Mouse (Mus musculus): ENCODE results near the gene Amh. TPM values are rescaled to one million over a fixed set of nuclear protein-coding genes. Genes with fewer than 3 reads are reported as not detected.
"Not testable (repeated sequence)": the region's sequence is repeated elsewhere in the genome, so short reads cannot be mapped to it uniquely, and the experiment has no call there.

The Amh gene
- polyA plus RNA-seq, 1 experiment from 2014 or later, result not detected

DNA sequence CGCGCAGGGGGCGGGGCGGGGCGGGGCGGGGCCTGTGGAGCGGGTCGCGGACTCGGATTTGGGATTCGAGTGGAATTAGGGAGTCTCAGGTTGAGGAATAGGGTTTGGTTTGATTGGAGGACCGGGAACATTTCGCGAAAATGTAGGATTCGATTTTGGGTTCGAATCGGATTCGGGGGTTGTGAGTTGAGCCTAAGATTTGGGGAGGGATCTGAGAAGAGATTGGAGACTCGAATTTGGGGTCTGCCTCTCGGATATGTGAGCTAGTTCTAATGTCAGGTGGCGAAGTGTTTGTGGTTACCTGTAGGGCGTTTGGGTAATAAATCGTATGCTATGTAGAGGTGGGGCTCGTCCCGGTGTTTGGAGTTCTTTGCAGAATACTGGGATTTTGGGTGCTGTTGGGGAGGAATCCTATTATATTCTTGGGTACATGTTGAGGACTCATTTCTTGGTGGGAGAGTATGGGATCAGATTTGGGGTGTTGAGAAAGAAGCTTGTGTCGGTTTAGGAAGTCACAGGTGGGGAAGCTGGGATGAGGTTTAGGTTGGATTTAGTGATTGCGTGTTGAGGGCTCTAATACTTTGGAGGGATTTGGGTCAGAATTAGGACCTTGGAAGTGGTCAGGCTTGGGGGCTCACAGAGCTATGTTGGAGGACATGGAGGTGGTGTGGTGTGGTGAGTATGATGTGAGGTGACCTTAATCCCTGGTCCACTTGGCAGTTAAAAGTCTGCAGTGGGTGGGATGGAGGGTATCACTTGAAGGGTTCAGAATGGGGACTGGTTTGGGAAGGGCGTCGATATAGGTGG is 22.2 kb downstream of the Amh start:
- Histone ChIP-seq H3K4me1 (replicated peaks; ENCODE audit: control insufficient read depth, insufficient read depth, low read length) (peaks cover 7% of the 10 kb centered on the region; the same call in 1 of the 2 replicates), H3K27ac (ENCODE audit: low read depth, low read length) (peak overlapping the region; percentile 87), H3K27me3 (replicated peaks; ENCODE audit: control insufficient read depth, insufficient read depth, low read length) (no peaks in the 10 kb centered on the region), H3K9ac (ENCODE audit: low read depth, low read length) (peak overlapping the region; percentile 71), H3K36me3 (ENCODE audit: control insufficient read depth, insufficient read depth) (peaks cover 18% of the 10 kb centered on the region), H3K4me2 (replicated peaks; ENCODE audit: low read depth) (peak overlapping the region; percentile 94), H3K9me3 (ENCODE audit: control insufficient read depth) (no peaks in the 10 kb centered on the region), H3K4me3 (ENCODE audit: low read depth, low read length) (peak overlapping the region; percentile 62)
- WGBS, result 4% methylated on average over 29 of the region's 29 CpGs
- no peak for TF ChIP-seq CTCF (IDR thresholded peaks at IDR 0.05; ENCODE audit: low read depth)
- no peak for ATAC-seq

DNA sequence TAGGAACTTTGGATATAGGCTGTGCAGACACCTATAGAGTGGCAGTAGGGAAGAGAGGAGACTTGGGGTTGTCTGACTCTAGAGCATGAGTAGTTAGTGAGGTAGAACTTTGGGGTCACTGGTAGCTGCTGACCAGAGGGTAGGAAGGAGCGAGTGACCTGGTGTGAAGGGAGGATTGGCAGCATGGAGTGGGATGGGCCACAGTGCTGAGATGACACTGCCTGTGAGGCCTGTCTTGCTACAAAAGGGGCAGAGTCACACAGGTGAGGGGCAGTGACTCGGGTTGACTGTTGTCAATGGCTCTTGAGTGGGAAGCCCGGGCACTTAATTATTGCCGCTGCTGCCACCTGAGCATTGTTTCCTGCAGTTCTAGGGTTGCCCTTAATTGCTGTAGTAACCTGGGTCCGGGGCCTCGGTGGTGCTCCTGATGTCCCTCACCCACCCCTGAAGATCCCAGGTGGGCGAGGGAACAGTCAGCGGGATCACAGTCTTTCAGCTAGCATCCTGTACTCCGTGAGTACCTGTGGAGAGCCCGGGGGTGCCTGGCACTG is 22.9 kb downstream of the Amh start:
- H3K4me2 ChIP-seq (replicated peaks; ENCODE audit: low read depth), result peak overlapping the region; percentile 94
- H3K9me3 ChIP-seq (ENCODE audit: control insufficient read depth), result no peaks in the 10 kb centered on the region
- no peak for TF ChIP-seq CTCF (IDR thresholded peaks at IDR 0.05; ENCODE audit: low read depth)
- H3K4me1 ChIP-seq (replicated peaks; ENCODE audit: control insufficient read depth, insufficient read depth, low read length), result peaks cover 7% of the 10 kb centered on the region; the same call in 1 of the 2 replicates
- no peaks in the 10 kb centered on the region for H3K27me3 ChIP-seq (replicated peaks; ENCODE audit: control insufficient read depth, insufficient read depth, low read length)
- ATAC-seq, result no peak
- WGBS, result 59% methylated on average over 10 of the region's 10 CpGs
- peak overlapping the region; percentile 71 for H3K9ac ChIP-seq (ENCODE audit: low read depth, low read length)
- peaks cover 18% of the 10 kb centered on the region for H3K36me3 ChIP-seq (ENCODE audit: control insufficient read depth, insufficient read depth)
- H3K4me3 ChIP-seq (ENCODE audit: low read depth, low read length), result peak overlapping the region; percentile 62
- no peak overlapping the region for H3K27ac ChIP-seq (ENCODE audit: low read depth, low read length)

DNA sequence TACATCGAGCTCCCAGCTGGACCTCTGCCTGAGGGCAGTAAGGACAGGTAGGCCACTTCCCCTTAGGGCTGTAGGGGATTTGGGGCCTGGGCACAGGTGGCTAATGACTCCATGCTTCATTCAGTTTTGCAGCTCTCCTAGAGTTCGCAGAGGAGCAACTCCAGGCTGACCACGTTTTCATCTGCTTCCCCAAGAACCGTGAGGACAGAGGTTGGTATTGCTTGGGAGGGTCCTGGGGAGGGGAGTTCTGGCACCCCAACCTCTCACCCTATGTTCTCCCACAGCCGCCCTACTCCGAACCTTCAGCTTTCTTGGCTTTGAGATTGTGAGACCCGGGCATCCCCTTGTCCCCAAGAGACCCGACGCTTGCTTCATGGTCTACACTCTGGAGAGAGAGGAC is 23.5 kb downstream of the Amh start:
- not testable (repeated sequence) for H3K9ac ChIP-seq (ENCODE audit: low read depth, low read length); ATAC-seq; H3K9me3 ChIP-seq (ENCODE audit: control insufficient read depth); H3K4me1 ChIP-seq (replicated peaks; ENCODE audit: control insufficient read depth, insufficient read depth, low read length); H3K27ac ChIP-seq (ENCODE audit: low read depth, low read length); H3K27me3 ChIP-seq (replicated peaks; ENCODE audit: control insufficient read depth, insufficient read depth, low read length)
- H3K36me3 ChIP-seq (ENCODE audit: control insufficient read depth, insufficient read depth), result peaks cover 18% of the 10 kb centered on the region
- H3K4me3 ChIP-seq (ENCODE audit: low read depth, low read length), result 0 out of 2 replicates have a peak overlapping the region, but pooled peaks have one; percentile 62
- H3K4me2 ChIP-seq (replicated peaks; ENCODE audit: low read depth), result peak overlapping the region; percentile 94
- 66% methylated on average over 7 of the region's 9 CpGs for WGBS

DNA sequence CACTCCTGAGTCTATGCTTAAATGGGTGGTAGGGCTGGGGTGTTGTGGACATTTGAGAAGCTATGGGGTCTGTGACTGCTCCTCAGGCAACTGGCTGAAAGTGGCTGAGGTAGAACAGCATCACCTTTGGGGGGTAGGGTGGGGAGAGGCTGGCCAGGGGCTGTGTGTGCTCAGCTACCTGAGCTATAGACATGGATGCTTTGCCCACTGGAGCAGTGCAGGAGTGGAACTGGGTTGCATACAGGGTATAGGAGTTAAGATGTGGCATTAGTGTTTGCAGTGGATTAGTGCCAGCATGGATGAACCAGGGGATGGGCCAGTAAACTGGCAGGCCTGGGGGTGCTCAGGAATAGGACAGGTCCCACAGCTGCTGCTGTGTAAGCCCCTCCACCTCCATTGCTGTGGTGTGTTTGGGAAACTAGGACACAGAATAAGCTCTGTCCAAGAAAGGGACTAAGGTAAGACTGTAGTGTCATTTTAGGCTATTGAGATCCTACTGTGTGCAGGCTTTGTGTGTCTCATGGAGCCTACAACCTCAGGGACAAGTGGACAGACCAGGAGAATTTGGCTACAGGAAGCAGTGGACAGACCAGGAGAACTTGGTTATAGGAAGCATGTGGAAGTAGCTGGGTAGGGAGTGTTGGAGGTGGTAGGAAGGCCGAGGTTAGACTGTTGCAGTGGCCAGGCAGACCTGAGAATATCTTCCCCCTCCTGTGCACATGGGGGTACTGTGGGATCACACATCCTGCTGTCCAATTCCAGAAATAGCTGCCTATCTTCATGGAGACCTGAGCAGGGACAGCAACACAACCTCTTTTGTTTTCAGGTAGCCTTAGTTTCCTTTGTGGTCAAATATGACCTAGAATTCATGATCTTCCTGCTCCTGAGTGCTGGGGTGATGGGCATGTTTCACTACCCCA is 24.6 kb downstream of the Amh start:
- TF ChIP-seq CTCF (IDR thresholded peaks at IDR 0.05; ENCODE audit: low read depth), result no peak
- H3K36me3 ChIP-seq (ENCODE audit: control insufficient read depth, insufficient read depth), result peaks cover 18% of the 10 kb centered on the region
- 52% methylated on average over 1 of the region's 1 CpGs for whole genome bisulfite sequencing
- H3K4me1 ChIP-seq (replicated peaks; ENCODE audit: control insufficient read depth, insufficient read depth, low read length), result peaks cover 7% of the 10 kb centered on the region; the same call in 1 of the 2 replicates
- peaks cover 13% of the 10 kb centered on the region for H3K27me3 ChIP-seq (replicated peaks; ENCODE audit: control insufficient read depth, insufficient read depth, low read length)
- peak overlapping the region; percentile 40; the same call in 1 of the 2 replicates for H3K9ac ChIP-seq (ENCODE audit: low read depth, low read length)
- no peak for ATAC-seq
- peak overlapping the region; percentile 1; the same call in 1 of the 2 replicates for H3K27ac ChIP-seq (ENCODE audit: low read depth, low read length)
- no peak overlapping the region for H3K4me3 ChIP-seq (ENCODE audit: low read depth, low read length)
- H3K9me3 ChIP-seq (ENCODE audit: control insufficient read depth), result no peaks in the 10 kb centered on the region
- H3K4me2 ChIP-seq (replicated peaks; ENCODE audit: low read depth), result no peak overlapping the region

DNA sequence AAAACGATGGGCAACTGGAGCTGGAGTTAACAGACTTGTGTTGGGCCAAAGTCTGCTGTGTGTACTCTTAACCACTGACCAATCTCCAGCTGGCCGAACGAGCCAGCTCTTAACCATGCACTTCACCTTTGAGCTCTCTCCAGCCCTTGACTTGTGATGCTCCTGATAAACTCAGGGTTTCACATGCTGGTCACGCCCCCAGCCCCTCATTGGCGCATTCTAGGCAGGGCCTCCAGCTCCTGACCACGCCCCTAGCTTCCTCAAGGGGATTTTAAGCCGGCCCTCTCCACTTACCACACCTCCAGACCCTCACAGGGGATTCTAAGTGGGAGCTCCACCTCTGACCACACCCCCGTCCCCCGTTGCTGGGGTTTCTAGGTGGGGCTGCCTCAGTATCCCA is 26.1 kb downstream of the Amh start:
- peaks cover 7% of the 10 kb centered on the region; the same call in 1 of the 2 replicates for H3K4me1 ChIP-seq (replicated peaks; ENCODE audit: control insufficient read depth, insufficient read depth, low read length)
- H3K27ac ChIP-seq (ENCODE audit: low read depth, low read length), result 0 out of 2 replicates have a peak overlapping the region, but pooled peaks have one; percentile 8
- H3K4me3 ChIP-seq (ENCODE audit: low read depth, low read length), result no peak overlapping the region
- H3K4me2 ChIP-seq (replicated peaks; ENCODE audit: low read depth), result peak overlapping the region; percentile 32; the same call in 1 of the 2 replicates
- H3K9me3 ChIP-seq (ENCODE audit: control insufficient read depth), result no peaks in the 10 kb centered on the region
- TF ChIP-seq CTCF (IDR thresholded peaks at IDR 0.05; ENCODE audit: low read depth), result no peak
- ATAC-seq, result peak; percentile 11; the same call in 1 of the 2 replicates
- H3K27me3 ChIP-seq (replicated peaks; ENCODE audit: control insufficient read depth, insufficient read depth, low read length), result peaks cover 27% of the 10 kb centered on the region
- peaks cover 18% of the 10 kb centered on the region for H3K36me3 ChIP-seq (ENCODE audit: control insufficient read depth, insufficient read depth)
- WGBS, result 3% methylated on average over 9 of the region's 9 CpGs
- H3K9ac ChIP-seq (ENCODE audit: low read depth, low read length), result no peak overlapping the region
